Mouse (Mus musculus) G1E (cell line): ENCODE data around the gene Jtb.

Experiments
- CTCF ChIP-seq: IDR thresholded peaks from 2 replicates; pipeline ENCODE4 v1.5.1; 2012; ENCODE audit warnings: low read depth, low read length, inconsistent platforms, mixed read lengths
- GATA1 ChIP-seq: IDR thresholded peaks from 2 replicates; pipeline ENCODE4 v1.6.1; 2012; ENCODE audit warnings: borderline replicate concordance, low read length, inconsistent platforms, mixed read lengths
- GATA2 ChIP-seq: IDR thresholded peaks from 2 replicates; pipeline ENCODE4 v1.6.1; 2012; ENCODE audit warnings: low read depth, low read length, inconsistent platforms, borderline replicate concordance
- POLR2AphosphoS5 ChIP-seq: IDR thresholded peaks from 2 replicates; pipeline ENCODE4 v1.6.1; 2012; ENCODE audit warnings: low read depth, low read length, inconsistent platforms; ENCODE audit not compliant: insufficient replicate concordance
- TAL1 ChIP-seq: conservative IDR thresholded peaks from 2 replicates; pipeline ENCODE4 v1.6.1; 2012; ENCODE audit warnings: low read depth, low read length, inconsistent platforms, mixed read lengths

GRCm38 (mm10) chr3:90247960-90248745 is 16.8 kb downstream of the Jtb start, which contains the start of gene Slc39a1:
- no peak for TF ChIP-seq CTCF
- no peak for TF ChIP-seq GATA1
- TF ChIP-seq TAL1 = no peak
- no peak for TF ChIP-seq GATA2
- TF ChIP-seq POLR2AphosphoS5 = no peak
